Mouse (Mus musculus) bone marrow macrophage, adult 2 months (primary cell): ENCODE measurements around the gene 1700028K03Rik.

ENCODE experiments used
- CTCF ChIP-seq: IDR thresholded peaks from 2 replicates; pipeline ENCODE4 v1.5.1; 2012; ENCODE audit warnings: low read depth, mild to moderate bottlenecking, low read length, moderate library complexity
- POLR2A ChIP-seq: IDR thresholded peaks from 2 replicates; pipeline ENCODE4 v1.6.1; 2012; ENCODE audit warnings: mild to moderate bottlenecking, low read depth, low read length, borderline replicate concordance

DNA sequence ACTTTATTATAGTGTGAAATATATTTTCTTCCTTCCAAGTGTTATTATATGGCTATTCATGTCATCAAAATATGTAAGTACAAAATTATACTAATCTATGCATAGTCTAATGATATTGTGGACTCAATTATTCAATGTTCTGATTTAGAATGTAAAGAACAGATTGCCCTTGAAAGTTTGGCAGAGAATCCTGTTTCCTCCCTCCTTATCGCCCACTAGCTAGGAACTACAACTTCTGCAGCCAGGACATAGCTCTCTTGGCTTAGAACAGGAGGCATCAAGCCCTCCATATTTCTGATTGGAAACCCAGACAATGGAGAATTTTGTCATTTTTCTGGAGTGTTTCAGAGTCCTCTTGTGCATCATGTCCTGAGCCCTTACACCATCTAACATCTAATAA is 33.8 kb upstream of the 1700028K03Rik start:
- TF ChIP-seq CTCF (no peak), POLR2A (no peak)
